23 mouse cellular contexts compared by ENCODE assay signal in the genomic region with DNA sequence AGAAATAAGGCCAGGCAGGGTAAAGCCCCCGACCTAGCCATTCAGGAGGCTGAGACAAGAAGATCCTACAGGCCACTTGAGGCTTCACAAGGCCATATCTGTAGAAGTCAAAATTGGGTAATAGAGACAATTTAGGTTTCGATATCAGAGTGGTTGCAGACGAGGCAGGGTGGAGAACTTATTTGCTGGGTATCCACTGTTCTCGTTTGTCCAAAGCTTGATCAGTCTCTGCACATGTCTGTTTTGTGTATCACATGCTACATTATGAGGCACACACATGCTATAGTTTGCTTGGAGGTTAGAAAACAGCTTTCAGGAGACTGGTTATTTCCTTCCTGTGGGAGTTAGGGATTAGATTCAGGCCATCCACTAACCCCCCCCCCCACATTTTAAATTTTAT.
"Had no signal": no experiment of that assay in that cellular context is flagged by ENCODE, and none has a peak within 500 bp of the region (broad histone marks: within the 10 kb centered on the region; RNA-seq: fewer than 3 reads in every experiment).

No protein-coding gene starts in this region.

- H3K9ac ChIP-seq: heart, embryonic 12.5 days; hindbrain, embryonic 13.5 days; kidney, embryonic 15.5 days; limb, embryonic 13.5 days; limb, embryonic 15.5 days had no signal

- ATAC-seq: hindbrain, postnatal 0 days; intestine, embryonic 16.5 days had no signal

- H3K9me3 ChIP-seq: heart, embryonic 10.5 days; heart, embryonic 12.5 days; hindbrain, embryonic 13.5 days; kidney, embryonic 15.5 days; limb, embryonic 13.5 days; limb, embryonic 15.5 days had no signal

- H3K27ac ChIP-seq: gastrocnemius, adult 2 months; heart, embryonic 10.5 days; hindbrain, embryonic 13.5 days; hindbrain, postnatal 0 days; kidney, embryonic 15.5 days; kidney, postnatal 0 days; limb, embryonic 13.5 days; limb, embryonic 15.5 days had no signal

- H3K4me1 ChIP-seq: heart, embryonic 12.5 days; limb, embryonic 15.5 days had no signal

- H3K4me3 ChIP-seq: gastrocnemius, adult 2 months; heart, embryonic 10.5 days; heart, embryonic 12.5 days; hindbrain, embryonic 13.5 days; kidney, embryonic 15.5 days; limb, embryonic 13.5 days; limb, embryonic 15.5 days had no signal

- H3K4me2 ChIP-seq: heart, embryonic 12.5 days; hindbrain, embryonic 13.5 days; kidney, embryonic 15.5 days; limb, embryonic 13.5 days; limb, embryonic 15.5 days had no signal

- H3K27me3 ChIP-seq: heart, embryonic 12.5 days; hindbrain, embryonic 13.5 days; kidney, embryonic 15.5 days; limb, embryonic 13.5 days; limb, embryonic 15.5 days had no signal

- DNase-seq: gastrocnemius, adult 2 months; gastrocnemius, postnatal 10 days; gastrocnemius, postnatal 25 days; heart, adult 18-20 months; heart, postnatal 10 days; heart, postnatal 36 days; kidney, adult 11 months; kidney, adult 2 months; kidney, adult 9 months; kidney, postnatal 14 days; kidney, postnatal 36 days; layer of hippocampus, adult 9-11 months; layer of hippocampus, postnatal 36 days; left cerebral cortex, postnatal 4 days had no signal

- H3K36me3 ChIP-seq: heart, embryonic 10.5 days; heart, embryonic 12.5 days; hindbrain, embryonic 13.5 days; kidney, embryonic 15.5 days; limb, embryonic 13.5 days; limb, embryonic 15.5 days had no signal
